Mouse (Mus musculus): Measurements from ENCODE around the gene Foxp1.

DNA sequence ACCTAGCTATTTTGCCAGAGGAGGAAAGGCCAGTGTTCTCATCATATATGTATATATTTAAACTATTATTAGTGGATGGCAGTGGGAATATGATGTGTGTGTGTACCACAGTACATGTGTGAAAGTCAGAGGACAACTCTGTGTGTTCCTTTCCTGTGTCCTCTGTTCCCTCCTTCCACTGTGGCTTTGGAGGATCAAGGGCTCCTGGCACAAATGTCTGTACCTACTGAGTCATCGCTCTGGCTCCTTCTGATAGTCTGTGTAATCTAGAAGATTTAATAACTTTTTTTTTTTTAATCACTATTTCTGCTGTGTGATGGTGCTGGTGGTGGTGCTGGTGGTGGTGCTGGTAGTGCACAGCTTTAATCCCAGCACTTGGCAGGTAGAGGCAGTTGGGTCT lies 452.8 kb downstream of the Foxp1 start:
- TF ChIP-seq CTCF (IDR thresholded peaks at IDR 0.05; ENCODE audit: low read depth) (no peak), EP300 (IDR thresholded peaks at IDR 0.05; ENCODE audit: low read depth) (no peak)
